Mouse (Mus musculus) gastrocnemius, postnatal 4 days (tissue): ENCODE measurements around the gene A630076J17Rik. TPM values are rescaled to one million over a fixed set of nuclear protein-coding genes. Genes with fewer than 3 reads are reported as not detected.

ENCODE experiments used
- DNase-seq, 2 experiments: peaks; one replicate each; pipeline ENCODE4 v3.0.0; 2021 to 2022; ENCODE audit warnings: low spot score in 2 of 2, mixed read lengths in 2 of 2
- total RNA-seq, 2 experiments: library from RNA; stranded (reverse); gene quantifications; 2 replicates each; pipeline ENCODE4 v1.2.3; 2021

The A630076J17Rik gene
- total RNA-seq, 2 experiments from 2014 or later = not detected

- DNase-seq = no peak
Measured at GRCm38 (mm10) chr3:107275351-107275750, 44.9 kb downstream of the A630076J17Rik start.

- no peak for DNase-seq
Measured at GRCm38 (mm10) chr3:107275996-107276395, 45.6 kb downstream of the A630076J17Rik start.

- DNase-seq = no peak
Measured at GRCm38 (mm10) chr3:107276626-107277025, 46.2 kb downstream of the A630076J17Rik start.

GRCm38 (mm10) chr3:107278479-107279269 lies 48.3 kb downstream of the A630076J17Rik start, which contains the start of gene Lamtor5:
Lamtor5 (plus strand) TSS chr3:107278858.
- DNase-seq = peak; percentile 81 to 91

Other genes with a start within 250 kb of the A630076J17Rik start
- under 1 TPM; 0.54 to 0.98 TPM for gene Kcna3, start 194.4 kb upstream of the A630076J17Rik start, total RNA-seq
- 1 to 10 TPM; 2.8 to 4.1 TPM for gene Kcna2, start 129.5 kb upstream of the A630076J17Rik start, total RNA-seq
- gene Kcna10, start 47.6 kb upstream of the A630076J17Rik start, total RNA-seq = 1 to 10 TPM; 1.0 to 1.8 TPM
- not detected for gene Cym, start 8.9 kb upstream of the A630076J17Rik start, total RNA-seq
- gene Prok1, start 9.1 kb downstream of the A630076J17Rik start, total RNA-seq = under 1 TPM in 1 of 2 experiments, not detected in 1; 0.23 TPM
- 10 to 100 TPM; 56.2 to 57.1 TPM for gene Lamtor5, start 48.2 kb downstream of the A630076J17Rik start, total RNA-seq
- gene Slc16a4, start 60.6 kb downstream of the A630076J17Rik start, total RNA-seq = under 1 TPM; 0.18 to 0.37 TPM
- gene Rbm15, start 103.1 kb downstream of the A630076J17Rik start, total RNA-seq = 10 to 100 TPM; 29.0 to 31.3 TPM
- gene Kcnc4, start 228.9 kb downstream of the A630076J17Rik start, total RNA-seq = 10 to 100 TPM; 37.2 to 45.8 TPM